Mouse (Mus musculus) Patski (cell line): Measurements from ENCODE around the gene Arhgap27. TPM values are rescaled to one million over a fixed set of nuclear protein-coding genes. Genes with fewer than 3 reads are reported as not detected.

Experiments used
- ATAC-seq: fragments of 100-300 bp; one replicate; pipeline ENCODE4 v1.8.0; 2021
- CTCF ChIA-PET: fragments of 350-600 bp; sonication (Branson Sonifier 250); formaldehyde crosslinking; loops from one replicate; lab custom pipeline; 2022; ENCODE audit warnings: inconsistent platforms; lab: Charles Lee
- POLR2A ChIA-PET: fragments of 350-600 bp; sonication (Branson Sonifier 250); formaldehyde crosslinking; loops from one replicate; lab custom pipeline; 2022; ENCODE audit warnings: antibody characterized with exemption, inconsistent platforms; lab: Charles Lee
- DNase-seq: peaks from one replicate; pipeline ENCODE4 v3.0.0-alpha.2; 2011; ENCODE audit warnings: low read depth, low spot score
- H3K27me3 ChIP-seq: fragments of 371-371 bp; one replicate; pipeline ENCODE4 v1.5.1; 2021
- CTCF ChIP-seq: fragments of 100-300 bp; IDR thresholded peaks from one replicate; pipeline ENCODE4 v1.5.1; 2021
- in situ Hi-C: fragments of 300-500 bp; cut with MboI; formaldehyde crosslinking; loops from 3 replicates; pipeline ENCODE4 v1.11.1; 2018; ENCODE audit warnings: low pct_unique_long_range_greater_than_20kb, mixed read lengths
- polyA plus RNA-seq: library from polyadenylated mRNA; unstranded; gene quantifications from one replicate; pipeline ENCODE4 v1.2.3, GENCODE M21; 2021

Arhgap27 gene
- polyA plus RNA-seq, 1 experiment from 2014 or later, result 11.9 TPM

DNA sequence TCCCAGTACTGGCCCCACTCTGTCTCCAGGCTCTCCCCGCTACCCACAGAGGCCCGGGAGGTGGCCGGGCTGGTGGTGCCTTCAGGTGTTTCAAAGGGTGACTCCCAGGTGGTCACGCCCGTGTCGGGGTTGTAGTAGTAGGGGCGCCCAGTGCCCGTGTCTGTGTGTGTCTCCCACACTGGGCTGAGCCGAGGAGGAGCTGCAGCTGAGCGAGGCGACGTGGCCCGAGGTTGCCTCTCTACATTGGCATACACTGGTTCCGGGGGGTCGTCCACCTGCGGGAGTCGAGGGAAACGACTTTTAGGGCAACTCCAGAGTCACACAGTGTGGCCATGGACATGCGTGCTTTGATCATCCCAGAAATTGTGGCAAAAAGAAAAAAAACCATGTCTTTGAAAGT is 23.4 kb downstream of the Arhgap27 start:
- CTCF ChIA-PET, result interaction anchor here (1.1 to 1.4 kb wide), 5 partner anchors 10 to 19 kb away, joined by 3 to 7 read pairs (median 4); no protein-coding TSS in a partner anchor
- TF ChIP-seq CTCF, result no peak
- POLR2A ChIA-PET, result interaction anchor here (0.6 to 1.2 kb wide), 2 partner anchors 19 to 21 kb away, joined by 4 to 5 read pairs; no protein-coding TSS in a partner anchor
- ATAC-seq (no peak), DNase-seq (no peak)
- H3K27me3 ChIP-seq, result no peaks in the 10 kb centered on the region
- in situ Hi-C loops, result no loop called here

DNA sequence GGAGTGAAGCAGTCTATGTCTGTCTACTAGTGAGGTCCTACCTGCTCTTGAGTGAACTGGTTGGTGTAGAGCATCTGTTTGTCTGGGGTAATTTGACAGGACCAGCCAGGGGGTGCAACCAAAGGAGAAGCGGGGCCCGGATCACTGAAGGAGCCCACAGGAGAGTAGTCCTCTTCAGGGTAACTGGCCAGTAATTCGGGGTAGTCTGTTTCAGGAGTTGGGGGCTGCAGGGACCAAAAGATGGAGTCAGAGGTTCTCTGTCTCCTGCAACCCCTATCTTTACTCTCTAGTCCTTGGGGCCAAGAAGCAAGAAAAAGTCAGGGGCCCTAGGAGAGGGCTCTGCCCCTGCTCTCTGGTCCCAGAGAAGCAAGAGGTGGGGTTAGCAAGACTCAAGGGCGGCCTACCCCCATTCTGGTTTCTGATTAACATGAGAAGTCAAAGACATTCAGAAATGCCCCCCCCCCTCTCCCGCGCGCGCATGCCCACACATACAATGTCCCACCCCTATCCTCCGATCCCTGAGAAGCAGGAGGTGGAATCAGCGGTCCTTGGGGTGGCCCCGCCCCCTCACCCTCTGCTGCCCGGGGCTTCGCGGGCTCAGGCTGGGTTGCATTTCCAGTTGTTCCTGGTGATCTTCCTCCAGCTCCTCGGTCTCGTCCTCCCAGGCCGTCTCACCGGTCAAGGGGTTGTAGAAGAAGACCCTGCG is 23.9 kb downstream of the Arhgap27 start:
- ATAC-seq, result no peak
- ChIA-PET POLR2A (interaction anchor here (1.2 kb wide), 1 partner anchor 19 kb away, joined by 5 read pairs; no protein-coding TSS in a partner anchor), CTCF (interaction anchor here (1.2 to 1.4 kb wide), 3 partner anchors 11 to 19 kb away, joined by 3 to 7 read pairs (median 7); no protein-coding TSS in a partner anchor)
- H3K27me3 ChIP-seq, result no peaks in the 10 kb centered on the region
- DNase-seq, result no peak
- no peak for TF ChIP-seq CTCF
- in situ Hi-C loops, result loop anchor here (5.0 to 10.0 kb wide), 3 partner anchors 58 to 215 kb away; no protein-coding TSS in a partner anchor

DNA sequence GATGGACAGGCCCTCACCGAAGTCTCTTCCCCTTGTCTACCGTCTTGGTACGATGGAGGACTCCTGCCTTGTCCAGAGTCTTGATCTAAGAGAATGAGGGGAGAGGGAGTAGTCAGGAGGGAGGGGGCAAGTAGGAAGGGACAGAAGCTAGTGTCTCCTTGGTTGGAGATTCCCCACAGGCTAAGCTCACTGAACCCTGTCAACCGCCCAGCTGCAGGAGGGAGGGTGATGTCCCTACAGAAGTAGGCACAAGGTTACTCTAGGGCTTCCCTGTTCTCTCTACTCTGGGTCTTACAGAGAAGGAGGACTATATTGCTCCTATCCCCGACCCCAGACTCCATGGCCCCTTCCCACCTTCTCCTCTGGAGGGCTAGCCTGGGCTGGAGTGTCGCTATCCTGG is 24.8 kb downstream of the Arhgap27 start:
- in situ Hi-C loops, result loop anchor here (5.0 to 10.0 kb wide), 3 partner anchors 59 to 216 kb away; no protein-coding TSS in a partner anchor
- TF ChIP-seq CTCF, result no peak
- no peaks in the 10 kb centered on the region for H3K27me3 ChIP-seq
- ATAC-seq (no peak), DNase-seq (no peak)
- ChIA-PET POLR2A (interaction anchor here (0.9 kb wide), 1 partner anchor 34 kb away, joined by 5 read pairs; no protein-coding TSS in a partner anchor), CTCF (no interaction called here)

DNA sequence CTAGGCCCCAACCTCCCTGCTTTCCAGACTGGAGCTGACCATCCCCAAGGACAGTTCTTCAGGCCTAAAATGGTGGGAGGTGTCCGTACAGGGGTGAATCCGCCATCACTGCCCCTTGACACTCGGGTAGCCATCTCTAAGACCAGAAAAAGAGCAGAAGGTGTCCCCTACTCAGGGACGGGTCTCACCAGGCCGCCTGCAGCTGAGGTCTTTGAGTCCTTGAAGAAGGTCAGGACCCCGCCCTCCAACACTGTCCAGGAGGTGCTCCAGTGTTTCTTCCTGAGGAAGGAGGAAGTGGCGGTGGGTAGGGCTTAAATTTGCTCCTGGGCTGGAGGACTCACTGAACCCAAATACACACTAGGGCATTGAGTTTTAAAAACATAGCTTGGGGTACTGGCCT is 25.4 kb downstream of the Arhgap27 start:
- ChIA-PET CTCF (no interaction called here), POLR2A (interaction anchor here (0.9 kb wide), 1 partner anchor 34 kb away, joined by 5 read pairs; no protein-coding TSS in a partner anchor)
- no peak for DNase-seq
- ATAC-seq, result no peak
- TF ChIP-seq CTCF, result no peak
- H3K27me3 ChIP-seq, result no peaks in the 10 kb centered on the region
- in situ Hi-C loops, result loop anchor here (5.0 to 10.0 kb wide), 3 partner anchors 59 to 217 kb away; no protein-coding TSS in a partner anchor

DNA sequence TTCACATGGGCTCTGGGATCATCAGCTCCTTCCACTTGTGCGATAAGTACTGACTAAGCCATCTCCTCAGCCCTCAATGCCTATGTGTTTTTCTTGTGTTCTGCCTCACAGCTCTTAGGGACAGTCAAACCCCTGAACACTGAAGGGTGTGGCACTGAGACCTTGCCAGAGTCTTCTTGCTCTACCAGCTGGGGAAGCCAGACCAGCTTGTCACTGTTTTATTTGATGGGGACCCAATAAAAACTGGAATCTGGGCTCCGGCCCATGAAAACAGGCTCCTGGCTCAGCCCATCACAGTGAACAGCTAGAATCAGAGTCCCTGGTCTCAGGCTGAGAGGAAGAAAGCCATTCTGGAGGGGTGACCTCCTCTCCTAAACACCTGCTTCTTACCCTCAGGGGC is 26.3 kb downstream of the Arhgap27 start:
- no peak for TF ChIP-seq CTCF
- ChIA-PET CTCF (no interaction called here), POLR2A (interaction anchor here (1.3 kb wide), 1 partner anchor 21 kb away, joined by 3 read pairs; no protein-coding TSS in a partner anchor)
- DNase-seq (no peak), ATAC-seq (no peak)
- in situ Hi-C loops, result loop anchor here (5.0 to 10.0 kb wide), 3 partner anchors 60 to 218 kb away; no protein-coding TSS in a partner anchor
- no peaks in the 10 kb centered on the region for H3K27me3 ChIP-seq

DNA sequence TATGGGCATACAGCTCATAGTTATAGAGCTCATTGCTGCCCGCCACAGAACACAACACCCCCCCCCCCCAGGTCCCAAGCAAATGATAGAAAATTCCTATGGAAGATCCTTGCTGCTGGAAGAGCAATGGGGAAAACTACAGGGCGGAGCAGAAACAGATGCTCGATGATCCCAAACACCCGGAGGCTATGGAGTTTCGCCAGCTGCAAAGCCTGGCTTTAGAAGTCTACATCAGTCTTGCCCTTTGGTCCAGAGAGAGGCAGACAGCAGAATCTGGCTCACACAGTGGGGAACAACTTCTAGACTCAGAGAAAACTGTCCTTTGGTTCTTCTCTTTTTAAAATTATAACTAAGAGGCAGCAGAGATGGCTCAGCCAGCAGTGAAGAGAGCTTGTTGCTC is 27.9 kb downstream of the Arhgap27 start:
- no peak for TF ChIP-seq CTCF
- no peak for ATAC-seq
- POLR2A ChIA-PET, result interaction anchor here (0.7 to 1.6 kb wide), 2 partner anchors 19 to 23 kb away, joined by 3 to 5 read pairs; no protein-coding TSS in a partner anchor
- in situ Hi-C loops, result loop anchor here (5.0 to 10.0 kb wide), 3 partner anchors 62 to 219 kb away; no protein-coding TSS in a partner anchor
- no peaks in the 10 kb centered on the region for H3K27me3 ChIP-seq
- DNase-seq, result no peak
- CTCF ChIA-PET, result interaction anchor here (0.9 to 4.8 kb wide), 5 partner anchors 19 to 176 kb away, joined by 3 to 30 read pairs (median 3); no protein-coding TSS in a partner anchor

DNA sequence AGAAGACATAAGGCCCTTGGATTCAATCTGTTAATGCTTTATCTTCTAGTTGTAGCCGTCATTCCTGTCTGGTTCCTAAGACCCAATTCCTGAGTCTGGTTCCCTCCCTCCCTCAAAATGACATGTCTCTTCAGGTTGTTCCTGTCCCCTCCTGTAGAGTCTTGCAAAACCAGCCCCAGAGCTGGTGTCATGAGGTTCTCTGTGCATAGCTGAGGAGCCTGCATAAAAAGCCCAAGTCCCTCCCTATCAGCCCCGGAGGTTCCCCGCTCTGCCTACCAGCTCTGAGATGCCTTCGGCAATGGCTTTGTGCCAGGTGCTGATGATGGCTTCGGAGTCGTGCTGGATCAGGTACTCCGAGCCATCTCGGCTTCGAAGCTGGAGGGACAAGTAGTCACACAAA is 28.6 kb downstream of the Arhgap27 start:
- ATAC-seq, result no peak
- ChIA-PET POLR2A (interaction anchor here (1.6 kb wide), 1 partner anchor 24 kb away, joined by 5 read pairs; no protein-coding TSS in a partner anchor), CTCF (interaction anchor here (1.0 to 4.8 kb wide), 5 partner anchors 20 to 131 kb away, joined by 3 to 30 read pairs (median 4); no protein-coding TSS in a partner anchor)
- DNase-seq, result no peak
- H3K27me3 ChIP-seq, result no peaks in the 10 kb centered on the region
- TF ChIP-seq CTCF, result no peak
- in situ Hi-C loops, result loop anchor here (5.0 to 10.0 kb wide), 3 partner anchors 62 to 220 kb away; no protein-coding TSS in a partner anchor

DNA sequence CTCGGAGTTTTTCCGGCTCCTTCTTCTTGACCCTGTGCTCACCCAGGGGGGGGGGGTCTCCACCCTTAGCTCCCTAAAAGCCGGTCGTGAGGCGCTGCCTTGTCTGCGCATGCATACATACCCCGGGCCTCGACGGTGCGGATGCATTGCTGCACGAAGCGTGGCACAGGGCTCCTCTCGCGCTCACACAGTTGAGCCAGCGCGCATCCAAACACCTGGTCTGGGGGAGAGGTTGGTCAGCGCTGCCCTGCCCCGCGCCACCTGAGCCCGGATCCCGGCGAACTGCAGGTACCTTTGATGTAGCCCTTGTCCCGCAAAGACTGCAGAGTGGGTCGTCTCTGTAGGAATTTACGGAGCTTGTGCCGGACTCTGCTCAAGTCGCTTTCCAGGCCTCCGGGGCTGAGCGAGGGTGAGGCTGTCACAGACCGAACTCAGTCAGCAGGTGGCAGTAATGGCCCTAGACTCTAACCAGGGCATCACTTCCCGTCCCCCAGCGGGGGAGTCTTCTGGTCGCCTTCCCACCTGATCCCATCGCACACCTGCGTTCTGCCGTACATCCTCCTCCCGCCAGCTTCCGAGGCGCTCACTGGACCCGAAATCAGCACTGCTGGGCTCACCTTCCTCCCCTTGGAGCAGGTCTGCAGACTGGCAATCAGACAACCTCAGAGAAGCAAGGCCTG is 29.6 kb downstream of the Arhgap27 start:
- no peak for DNase-seq
- in situ Hi-C loops, result loop anchor here (10.0 kb wide), 1 partner anchor 221 kb away; no protein-coding TSS in a partner anchor
- ATAC-seq, result no peak
- TF ChIP-seq CTCF, result no peak
- no peaks in the 10 kb centered on the region for H3K27me3 ChIP-seq
- ChIA-PET CTCF (interaction anchor here (1.0 to 4.8 kb wide), 9 partner anchors 9 to 132 kb away, joined by 3 to 30 read pairs (median 4); no protein-coding TSS in a partner anchor), POLR2A (interaction anchor here (1.6 kb wide), 1 partner anchor 25 kb away, joined by 5 read pairs; no protein-coding TSS in a partner anchor)

DNA sequence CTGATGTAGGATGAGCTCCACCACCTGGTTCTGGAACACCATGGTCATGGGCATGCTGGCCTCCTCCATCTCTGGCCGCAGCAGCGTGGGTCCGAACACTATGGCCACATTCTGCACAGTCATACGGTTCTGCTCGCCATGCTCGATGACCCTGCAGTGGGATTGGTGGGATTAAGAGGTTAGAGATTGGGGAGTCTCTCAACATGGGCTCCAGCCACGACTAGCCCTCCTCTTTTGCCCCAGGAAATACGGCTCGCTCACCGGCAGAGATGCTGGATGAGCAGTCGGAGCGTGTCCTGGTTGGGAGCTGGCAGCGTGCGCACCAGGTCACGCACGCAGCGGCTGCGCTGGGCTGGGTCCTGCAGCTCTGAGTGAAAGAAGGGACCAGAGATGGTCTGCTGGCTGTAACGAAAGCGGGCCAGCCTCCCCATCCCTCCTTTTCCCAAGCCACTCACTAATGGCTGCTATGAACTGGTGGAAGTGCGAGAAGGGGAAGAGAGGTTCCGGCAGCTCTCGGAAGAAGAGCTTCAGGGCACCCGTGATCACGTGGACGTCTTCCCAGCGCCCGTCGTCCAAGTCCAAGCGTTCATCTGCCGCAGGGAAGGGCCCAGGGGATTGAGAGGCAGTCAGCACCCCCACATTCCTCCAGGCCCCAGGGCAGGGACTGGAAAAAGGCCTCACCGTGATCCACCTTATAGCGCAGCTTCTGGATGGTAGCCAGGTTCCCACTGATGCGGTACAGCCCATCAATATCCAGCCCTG is 30.4 kb downstream of the Arhgap27 start:
- POLR2A ChIA-PET, result no interaction called here
- DNase-seq (no peak), ATAC-seq (no peak)
- TF ChIP-seq CTCF, result no peak
- CTCF ChIA-PET, result interaction anchor here (0.9 to 4.8 kb wide), 9 partner anchors 10 to 131 kb away, joined by 3 to 30 read pairs (median 4); no protein-coding TSS in a partner anchor
- in situ Hi-C loops, result loop anchor here (10.0 kb wide), 1 partner anchor 222 kb away; no protein-coding TSS in a partner anchor
- no peaks in the 10 kb centered on the region for H3K27me3 ChIP-seq
